Mouse (Mus musculus): ENCODE measurements at regions not wholly inside any gene's neighbourhood (a gene's known extent, or its start where the extent isn't known, plus 50 kb on each side); places are given as distances from the start of the nearest gene placed in this dataset.
A peak's percentile ranks its signal among the peaks of the same experiment; 100 is the strongest.

DNA sequence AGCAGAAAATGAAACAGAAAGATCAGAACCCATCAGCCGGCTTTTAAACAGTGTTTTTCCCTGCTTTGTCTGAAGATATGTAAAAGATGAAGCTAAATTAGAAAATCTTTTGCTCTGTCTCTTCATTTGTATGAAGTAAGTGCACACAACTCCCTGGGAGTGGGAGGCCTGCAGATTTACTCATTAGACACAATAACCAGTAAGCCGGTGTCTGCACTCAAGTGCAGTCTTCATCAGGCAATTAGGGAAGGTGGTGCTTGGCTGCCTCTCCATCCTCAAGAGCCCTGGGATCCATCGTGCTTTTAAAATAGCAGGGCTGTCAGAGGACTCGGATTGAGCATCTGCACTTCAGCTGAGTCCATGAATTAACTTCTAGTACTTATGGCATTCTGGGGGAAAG lies 945.1 kb downstream of the Slc4a3 start:
- no peak for DNase-seq (ENCODE audit: low spot score)

DNA sequence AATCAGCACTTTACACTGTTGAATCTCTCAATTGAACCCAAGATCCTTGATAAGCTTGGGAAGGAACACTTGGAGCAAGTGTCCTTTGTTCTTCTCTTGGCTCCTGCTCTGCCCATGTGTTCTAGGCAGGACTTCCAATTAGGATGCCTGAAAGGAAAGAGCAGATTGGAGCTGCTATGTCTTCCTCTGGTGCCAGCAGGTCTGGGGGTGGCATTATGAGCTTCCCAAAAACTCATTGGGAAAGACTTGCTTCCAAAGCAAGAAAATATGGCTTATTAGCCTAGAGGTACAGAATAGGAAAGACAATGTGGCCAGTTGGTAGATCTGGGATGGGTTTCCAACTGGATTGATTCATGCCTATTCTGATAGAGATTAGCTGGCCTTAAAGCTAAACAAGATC lies 959.1 kb downstream of the Slc4a3 start:
- DNase-seq (ENCODE audit: low spot score): no peak

DNA sequence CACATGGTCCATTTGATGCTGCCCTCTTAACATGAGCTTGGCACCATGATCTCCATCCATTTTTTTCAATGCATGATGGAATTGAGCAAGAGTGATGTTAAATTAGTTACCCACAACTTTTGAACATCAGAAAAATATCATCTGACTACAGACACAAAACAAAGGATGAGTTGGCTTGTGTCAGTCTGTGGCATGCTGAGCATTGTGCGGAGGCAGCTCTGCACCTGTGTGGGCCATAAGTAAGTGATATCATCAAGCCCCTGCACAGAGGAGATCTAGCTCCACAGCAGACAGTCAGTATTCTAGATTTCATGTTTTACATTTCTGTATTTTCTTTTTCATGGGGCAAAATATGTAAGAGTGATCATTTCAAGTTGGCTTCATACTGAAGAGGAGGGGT lies 962.8 kb downstream of the Slc4a3 start:
- no peak for DNase-seq (ENCODE audit: low spot score)

DNA sequence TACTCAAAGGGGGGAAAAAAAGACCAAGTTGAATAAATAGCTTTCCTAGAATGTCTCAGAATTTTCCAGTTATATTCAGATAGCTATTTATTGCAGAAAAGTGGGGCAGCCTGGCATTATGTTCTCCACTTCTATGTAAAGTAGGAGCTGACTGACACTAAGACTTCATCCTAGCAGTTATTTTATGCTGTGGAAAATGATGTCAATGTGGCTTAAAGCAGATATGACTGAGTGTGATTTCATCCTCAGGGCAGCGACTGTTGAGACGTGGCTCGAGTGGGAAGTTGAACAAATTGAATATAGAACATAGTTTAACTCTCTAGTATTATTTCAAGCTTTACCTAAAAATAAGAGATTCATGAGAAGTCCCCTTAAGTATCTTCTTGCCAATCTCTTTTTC lies 963.4 kb downstream of the Slc4a3 start:
- DNase-seq (ENCODE audit: low spot score): no peak

DNA sequence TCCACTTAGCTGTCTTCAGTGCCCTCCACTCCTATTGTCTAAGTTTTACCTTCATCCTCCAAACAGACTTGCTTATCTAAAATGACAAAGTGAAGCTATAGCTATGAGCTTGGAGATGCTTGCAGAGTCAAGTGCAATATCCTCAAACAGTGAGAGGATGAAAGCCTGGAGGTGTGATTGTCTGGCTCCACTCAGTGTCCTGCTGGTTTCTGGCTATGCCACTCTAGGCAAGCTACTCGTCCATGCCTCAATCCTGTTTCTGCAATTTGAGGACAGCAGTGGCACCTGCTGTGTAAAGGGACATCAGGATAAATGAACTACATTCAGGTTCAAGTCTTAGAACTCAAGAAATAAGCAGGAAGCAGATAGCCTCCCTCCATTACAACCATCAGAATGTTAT lies 966.1 kb downstream of the Slc4a3 start:
- no peak for DNase-seq (ENCODE audit: low spot score)

DNA sequence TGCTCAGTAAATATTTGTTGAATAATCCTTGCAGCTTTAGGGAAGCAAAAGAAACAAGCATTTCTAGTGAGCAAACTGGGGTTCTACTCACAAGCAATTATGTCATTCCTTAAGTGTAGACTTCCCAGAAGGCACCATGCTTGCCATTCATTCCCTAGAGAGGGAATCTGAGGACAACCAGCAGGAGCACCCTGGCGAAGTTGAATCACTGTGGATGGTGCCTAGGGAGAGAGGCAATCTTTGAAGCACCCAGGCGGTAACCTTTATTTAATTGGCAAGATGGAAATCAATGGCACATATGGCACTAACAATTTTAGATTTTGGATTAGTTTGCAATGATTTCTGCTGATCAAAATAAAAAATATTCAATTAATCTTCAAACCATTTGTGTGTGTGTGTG lies 967.4 kb downstream of the Slc4a3 start:
- DNase-seq (ENCODE audit: low spot score): no peak

DNA sequence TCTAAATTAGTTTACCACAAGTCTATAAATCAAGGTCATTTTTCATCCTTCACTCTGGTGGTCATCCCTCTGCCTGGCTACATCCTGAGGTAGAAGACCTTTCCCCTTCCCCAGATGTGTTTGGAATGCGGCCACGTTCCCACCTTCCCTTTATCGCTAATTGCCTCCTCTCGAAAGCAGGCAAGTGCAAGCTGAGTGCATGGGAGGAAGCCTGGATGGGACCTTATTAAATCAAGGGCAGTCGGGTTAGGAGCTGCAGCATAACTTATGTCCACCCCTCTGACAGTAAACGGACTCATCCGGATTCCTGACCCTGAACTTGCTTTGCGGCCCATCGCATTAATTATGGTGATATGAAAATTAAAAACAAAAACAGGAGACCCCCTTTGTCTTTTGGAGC lies 983.5 kb downstream of the Slc4a3 start:
- no peak for DNase-seq (ENCODE audit: low spot score)

DNA sequence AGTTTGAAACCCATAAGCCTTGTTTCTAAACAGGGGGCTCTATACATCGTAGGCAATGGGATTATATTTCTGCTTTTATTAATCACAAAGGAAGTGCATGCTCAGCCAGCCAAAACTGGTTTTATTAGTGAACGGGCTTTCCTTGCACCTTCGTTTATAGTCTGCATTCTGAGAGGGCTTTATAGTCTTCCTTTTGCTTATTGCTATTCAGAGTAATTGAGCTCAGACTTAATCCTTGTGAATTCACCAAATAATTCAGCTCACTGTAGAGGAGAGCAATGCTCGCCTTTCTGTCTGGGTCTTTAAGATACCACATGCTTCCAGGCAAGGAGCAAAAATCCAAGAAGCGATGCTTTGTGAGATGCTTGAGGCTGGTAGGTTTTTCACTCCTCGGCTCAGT lies 984.3 kb downstream of the Slc4a3 start:
- DNase-seq (ENCODE audit: low spot score): no peak

DNA sequence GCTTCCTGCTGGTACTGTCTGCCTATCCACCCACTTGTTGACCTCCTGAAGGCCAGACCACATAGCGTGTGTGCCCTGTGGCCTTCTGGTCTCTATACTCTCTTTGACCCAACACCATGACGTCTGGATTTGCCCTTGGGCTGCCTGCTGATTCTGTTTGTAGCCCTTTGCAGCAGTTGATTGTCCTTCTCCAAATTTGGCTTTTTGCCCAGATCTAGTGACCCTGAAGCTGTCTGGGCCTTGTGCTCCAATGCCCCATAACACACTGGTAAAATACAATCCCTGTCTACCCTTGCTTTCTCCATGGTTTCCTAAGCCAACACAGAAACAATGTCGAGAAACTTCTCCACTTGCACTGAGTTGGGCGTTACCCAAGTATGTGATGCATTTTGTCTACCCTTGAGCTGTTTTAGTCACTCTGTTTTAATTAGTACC lies 979.3 kb downstream of the Epha4 start:
- no peak for DNase-seq (ENCODE audit: low spot score)

DNA sequence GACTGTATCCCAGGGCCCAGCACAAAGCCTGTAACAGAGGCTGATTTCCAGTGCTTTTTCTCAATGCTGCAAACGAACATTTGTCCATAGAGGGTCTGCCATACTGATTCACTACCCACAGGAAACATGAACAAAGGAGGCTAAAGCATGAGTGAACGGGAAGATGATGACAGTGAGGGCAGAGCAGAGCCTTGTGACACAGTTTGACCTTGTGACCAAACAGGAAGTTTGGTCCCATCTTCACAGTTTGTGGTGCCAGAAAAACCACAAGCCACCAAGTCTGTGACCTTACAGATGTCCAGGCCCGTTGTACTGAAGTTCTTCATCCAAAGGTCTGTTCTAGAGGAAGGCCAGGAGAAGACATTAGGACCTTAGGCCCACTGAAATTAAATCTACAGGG lies 974.4 kb downstream of the Epha4 start:
- no peak for DNase-seq (ENCODE audit: low spot score)

DNA sequence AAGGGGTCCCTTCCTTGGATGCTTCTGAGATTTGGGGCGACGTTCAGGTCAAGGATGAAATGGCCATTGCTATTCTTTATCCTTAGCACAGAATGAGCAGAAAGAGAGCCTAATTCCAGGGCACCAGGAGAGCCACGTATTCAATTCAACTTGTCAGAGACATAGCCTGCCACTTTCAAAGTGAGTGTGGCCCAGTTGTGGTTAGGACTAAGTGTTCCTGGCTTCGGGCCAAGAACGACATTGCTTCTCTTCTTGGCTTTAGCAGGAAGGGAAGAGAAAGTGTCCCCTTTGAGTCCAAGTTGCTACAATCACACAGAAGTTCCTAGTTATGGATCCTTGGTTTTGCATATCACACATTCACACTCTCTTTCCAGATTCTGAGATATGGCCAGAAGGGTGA lies 964.0 kb downstream of the Epha4 start:
- DNase-seq (ENCODE audit: low spot score): peak; percentile 9

DNA sequence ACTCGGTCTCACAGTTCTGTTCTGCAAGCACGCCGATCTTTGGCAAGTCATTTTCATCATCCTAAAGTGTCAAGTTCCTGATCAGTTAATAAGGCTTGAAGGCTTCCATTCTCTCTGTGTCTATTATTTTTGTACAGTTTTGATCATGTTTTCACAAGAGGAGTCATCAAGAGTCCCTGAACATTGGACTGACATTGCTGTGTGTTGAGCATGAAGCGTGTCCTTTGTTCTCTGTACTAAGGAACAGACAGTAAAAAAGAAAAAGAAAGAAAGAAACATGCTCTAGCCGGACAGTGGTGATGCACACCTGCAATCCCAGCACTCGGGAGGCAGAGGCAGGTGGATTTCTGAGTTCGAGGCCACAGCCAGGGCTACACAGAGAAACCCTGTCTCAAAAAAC lies 955.4 kb downstream of the Epha4 start:
- DNase-seq (ENCODE audit: low spot score): no peak

DNA sequence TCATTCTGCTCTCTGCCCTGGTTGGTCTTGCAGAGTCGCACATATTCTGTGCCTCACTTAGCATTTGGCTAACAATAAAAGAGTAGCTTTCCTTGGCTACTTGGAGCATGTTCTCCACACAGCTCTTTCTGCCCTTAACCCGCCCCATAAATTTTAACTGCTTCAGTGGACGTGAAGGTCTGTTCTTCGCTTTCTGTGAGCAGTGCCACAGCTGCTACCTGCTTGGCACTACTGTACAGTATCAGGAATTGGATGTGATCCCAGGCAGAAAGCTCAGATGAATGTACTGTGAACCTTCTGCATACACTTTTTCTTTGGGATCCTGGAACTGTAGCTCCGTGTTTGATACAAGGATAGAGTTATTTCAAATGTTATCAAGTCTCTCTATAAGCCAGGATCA lies 939.4 kb downstream of the Epha4 start:
- peak; percentile 1 for DNase-seq (ENCODE audit: low spot score)

DNA sequence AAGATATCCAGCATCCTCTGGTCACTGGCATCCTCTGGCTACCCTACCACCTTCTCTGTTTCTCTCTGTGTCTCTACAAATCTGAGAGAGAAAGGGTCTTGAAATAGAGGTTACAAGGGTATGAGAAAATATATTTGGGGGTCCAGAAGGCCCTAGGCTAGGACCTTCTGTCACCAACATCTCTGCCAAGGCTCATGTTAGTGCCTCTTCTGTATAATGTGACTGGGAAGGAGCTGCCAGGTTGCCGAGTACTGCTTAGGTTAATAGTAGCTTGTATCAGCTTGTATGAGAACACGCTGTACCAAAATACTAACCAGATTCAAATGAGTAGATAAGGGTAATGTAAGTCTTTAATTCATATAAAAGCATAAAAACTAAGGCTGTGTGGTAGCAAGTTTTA lies 929.0 kb downstream of the Epha4 start:
- no peak for DNase-seq (ENCODE audit: low spot score)

DNA sequence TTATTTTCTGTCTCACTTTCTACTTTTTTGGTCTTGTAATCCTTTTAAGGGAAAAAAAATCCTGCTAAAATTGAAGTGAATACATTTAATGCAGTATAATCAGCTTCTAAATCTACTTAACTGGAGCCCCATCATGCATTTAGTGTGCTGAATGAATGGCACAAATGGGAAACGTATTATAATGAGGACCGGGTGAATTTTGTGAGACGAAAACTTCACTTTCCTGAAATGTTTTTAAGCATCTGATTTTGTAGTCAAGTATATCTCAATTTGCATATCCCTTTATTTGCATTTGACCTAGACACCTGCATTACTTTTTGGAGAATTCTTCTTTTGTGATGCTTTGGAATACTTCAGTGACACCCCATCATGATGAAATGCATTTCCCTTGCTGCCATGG lies 889.1 kb downstream of the Epha4 start:
- DNase-seq (ENCODE audit: low spot score): no peak

DNA sequence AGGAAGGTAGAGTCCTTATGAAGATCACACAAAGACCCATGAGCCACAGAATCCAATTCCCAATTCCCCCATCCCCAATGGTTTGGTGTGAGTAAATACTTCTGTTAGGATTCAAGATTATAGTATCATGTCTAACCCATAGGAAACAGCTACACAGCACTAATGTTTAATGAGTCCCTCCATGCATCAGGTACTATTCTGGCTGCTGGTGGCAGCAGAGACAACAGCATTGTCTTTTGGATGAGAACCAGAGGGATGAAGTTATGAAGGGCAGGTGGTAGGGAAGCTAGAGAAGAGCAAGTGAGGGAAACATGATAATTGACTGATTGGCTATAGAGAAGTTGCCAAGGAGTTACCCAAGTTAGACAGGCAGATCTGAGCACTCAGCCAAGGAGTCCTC lies 885.0 kb downstream of the Epha4 start:
- no peak for DNase-seq (ENCODE audit: low spot score)

DNA sequence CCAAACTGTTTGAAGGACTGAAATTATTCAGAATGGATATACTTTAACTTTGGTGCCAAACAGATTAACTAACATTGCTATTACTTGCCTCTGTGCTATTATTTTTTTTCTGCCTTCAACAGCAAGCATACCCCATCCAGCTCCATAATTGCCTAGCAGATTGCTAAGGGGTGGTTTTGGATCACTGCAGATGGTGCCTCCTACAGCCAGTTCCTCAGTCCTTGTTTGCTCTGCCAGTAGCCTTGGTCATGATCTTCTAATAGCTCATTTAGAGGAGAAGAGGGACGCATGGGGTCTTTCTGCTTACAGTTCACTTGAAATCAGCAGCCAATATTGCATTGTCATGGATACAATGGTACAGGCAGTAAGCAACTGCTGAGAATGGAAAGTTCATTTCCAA lies 880.8 kb downstream of the Epha4 start:
- DNase-seq (ENCODE audit: low spot score): no peak

DNA sequence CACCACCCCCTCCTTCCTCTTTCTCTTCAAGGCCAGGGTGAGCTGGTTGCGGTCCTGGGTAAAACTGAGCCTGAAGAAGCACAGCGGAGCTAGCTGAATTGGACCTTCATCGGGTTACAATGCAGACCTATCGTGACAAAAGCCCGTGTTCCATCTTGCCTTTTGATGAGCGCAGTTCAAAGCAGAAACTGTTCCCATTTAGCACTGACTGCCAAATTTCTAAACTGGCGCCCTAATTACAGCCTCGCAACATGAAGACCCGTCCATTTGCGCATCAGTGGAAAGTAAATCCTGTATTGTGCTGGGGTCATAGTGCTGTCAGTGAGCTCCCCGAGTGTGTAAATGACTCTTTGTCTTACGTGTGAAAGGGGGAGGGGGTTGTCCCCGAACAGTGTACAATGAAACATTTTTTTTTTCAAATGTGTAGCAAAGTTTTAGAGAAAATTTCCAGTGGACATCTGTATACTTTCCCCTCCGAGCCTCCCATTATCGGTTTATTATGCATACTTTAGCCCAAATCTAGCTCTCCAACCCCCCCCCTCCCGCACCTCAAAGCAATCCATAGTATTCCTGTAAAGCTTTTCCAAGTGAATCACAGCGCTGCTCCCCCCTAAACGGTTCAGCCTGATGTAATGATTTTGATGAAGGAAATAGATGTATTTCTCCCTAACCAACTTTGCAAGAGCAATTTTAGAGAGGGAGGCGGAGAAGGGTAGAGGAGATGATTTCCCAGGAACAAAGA lies 877.4 kb downstream of the Epha4 start:
- no peak for DNase-seq (ENCODE audit: low spot score)

DNA sequence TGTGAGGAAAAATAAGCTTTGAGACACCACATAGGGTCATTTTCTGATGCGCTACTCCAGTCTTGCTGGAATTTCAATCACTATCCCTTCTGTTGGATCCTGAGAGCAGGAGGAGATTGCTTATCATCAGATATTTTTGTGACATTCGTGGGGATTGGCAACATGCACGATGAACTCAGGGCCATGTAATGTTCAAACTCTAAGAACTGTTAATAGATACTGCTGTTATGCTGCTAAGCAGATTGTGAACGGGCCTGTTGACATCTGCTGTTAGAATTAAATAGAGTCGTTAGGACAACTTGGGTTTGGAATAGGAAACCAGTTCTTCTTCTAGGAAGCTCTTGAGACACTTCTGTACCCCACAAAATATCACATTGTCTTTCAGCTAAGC lies 876.9 kb downstream of the Epha4 start:
- DNase-seq (ENCODE audit: low spot score): no peak

DNA sequence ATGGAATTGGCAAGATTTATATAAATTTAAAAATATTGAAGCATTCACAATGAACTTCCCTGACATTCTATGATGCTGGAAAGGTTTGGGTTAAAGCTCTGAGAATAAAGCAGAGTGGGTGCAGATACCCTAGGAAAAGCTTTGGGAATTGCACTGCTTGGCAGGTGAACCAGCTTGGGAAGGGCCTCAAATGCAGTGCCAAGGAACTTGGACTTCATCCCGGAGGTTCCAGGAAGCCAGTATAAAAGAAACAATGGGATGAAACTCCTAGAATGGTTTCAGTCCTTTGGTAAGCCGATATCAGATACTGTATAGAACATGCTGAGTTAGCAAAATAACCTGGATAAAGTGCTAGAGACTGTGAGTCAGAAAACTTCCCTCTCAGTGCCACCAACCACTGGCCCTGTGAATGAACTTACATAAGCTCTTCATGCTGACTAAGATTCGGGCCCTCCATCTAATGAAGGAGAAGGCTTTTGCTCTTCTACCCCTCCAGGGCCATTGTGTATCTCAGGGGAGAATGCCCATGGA lies 873.6 kb downstream of the Epha4 start:
- no peak for DNase-seq (ENCODE audit: low spot score)

DNA sequence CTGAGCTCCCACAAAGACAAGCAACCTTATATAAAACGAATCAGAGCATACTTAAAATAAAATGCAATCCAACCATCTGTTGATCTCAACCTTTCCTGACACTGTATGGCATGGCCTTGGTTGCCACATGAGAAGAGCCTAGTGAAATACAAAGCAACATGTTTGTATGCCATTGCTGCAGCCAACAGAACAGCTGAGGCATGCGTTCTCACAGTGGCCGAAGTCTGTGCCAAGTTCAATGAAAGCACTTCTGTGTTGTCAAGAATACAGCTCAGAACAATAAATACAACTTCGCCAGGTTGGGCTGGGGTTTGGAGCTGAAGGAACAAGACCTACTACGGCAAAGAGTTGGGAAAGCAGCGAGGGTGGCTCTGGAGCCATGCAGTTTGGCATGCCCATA lies 872.2 kb downstream of the Epha4 start:
- DNase-seq (ENCODE audit: low spot score): no peak

DNA sequence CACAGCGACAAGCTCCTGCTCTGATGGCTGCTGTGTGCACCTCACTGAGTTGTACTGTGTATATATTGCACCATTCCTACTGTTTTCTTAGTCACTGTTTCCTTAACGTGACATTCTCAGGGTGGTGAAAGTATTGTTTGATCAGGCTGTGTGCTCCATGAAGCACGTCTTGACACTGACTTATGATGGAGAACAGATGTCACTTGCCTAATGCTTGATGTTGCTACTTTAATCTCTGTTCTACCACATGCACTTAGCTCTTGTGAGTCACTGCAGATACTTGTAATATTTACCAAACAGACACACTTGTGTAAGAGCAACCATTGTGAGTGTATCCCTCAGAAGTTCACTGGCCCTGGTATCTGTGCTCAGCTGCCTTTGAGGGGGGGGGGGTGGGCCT lies 870.0 kb downstream of the Epha4 start:
- DNase-seq (ENCODE audit: low spot score): no peak

DNA sequence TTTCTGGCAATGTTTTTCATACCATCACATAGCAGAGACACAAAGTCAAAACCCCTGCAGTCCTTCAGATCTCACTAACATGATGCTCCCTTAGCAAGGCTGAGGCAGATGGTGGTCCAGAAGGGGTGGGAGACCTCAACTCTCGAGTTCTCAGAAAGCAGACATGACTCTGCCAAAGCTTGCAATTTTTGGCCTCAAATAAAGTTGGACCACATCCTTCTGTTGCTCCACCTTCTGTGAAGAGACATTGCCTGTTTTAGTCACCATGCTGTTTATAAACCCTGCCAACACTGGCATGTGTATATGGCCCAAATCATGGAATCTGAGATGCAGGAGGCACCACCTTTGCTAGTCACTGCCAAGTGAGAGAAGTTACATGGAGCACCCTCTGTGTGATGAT lies 860.1 kb downstream of the Epha4 start:
- DNase-seq (ENCODE audit: low spot score): no peak

DNA sequence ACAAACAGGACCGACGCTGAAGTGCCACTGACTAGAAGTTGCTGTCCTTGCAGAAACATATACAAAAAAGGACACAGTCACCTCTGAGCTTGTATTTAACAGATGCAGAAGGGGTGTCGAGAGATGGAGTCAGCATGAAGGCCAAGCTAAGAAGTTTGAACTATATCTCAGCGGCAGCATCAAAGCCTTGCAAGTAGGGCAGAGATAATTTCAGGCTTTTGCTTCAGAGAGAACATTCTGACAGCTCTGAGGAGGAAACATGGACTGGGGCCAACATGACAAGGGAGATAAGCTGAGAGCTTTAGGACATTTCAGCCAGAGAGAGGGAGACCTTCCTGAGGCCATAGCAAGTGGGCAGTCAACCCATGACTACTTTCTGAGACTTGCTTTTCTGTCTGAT lies 856.7 kb downstream of the Epha4 start:
- peak; percentile 11 for DNase-seq (ENCODE audit: low spot score)

Data from ovary, postnatal 14 days (tissue).